Mouse (Mus musculus) forebrain, embryonic 12.5 days (tissue): ENCODE data around the gene Ggnbp2. TPM values are rescaled to one million over a fixed set of nuclear protein-coding genes. Genes with fewer than 3 reads are reported as not detected.

Experiments used
- ATAC-seq: fragments of 200-750 bp; cut with Nextera tagmentation; 2 replicates; pipeline ENCODE4 v1.8.0; 2017; ENCODE audit warnings: moderate TSS enrichment; ENCODE audit not compliant: low FRiP score
- H3K27ac ChIP-seq: fragments of 300-500 bp; sonication (generic); 2 replicates; pipeline ENCODE4 v1.5.1; 2016; ENCODE audit warnings: mild to moderate bottlenecking
- H3K27me3 ChIP-seq: fragments of 300-500 bp; sonication (generic); 2 replicates; pipeline ENCODE4 v1.6.1; 2016; ENCODE audit warnings: mild to moderate bottlenecking
- H3K36me3 ChIP-seq: fragments of 300-500 bp; sonication (generic); replicated peaks from 2 replicates; pipeline ENCODE4 v1.6.1; 2016; ENCODE audit warnings: mild to moderate bottlenecking
- H3K4me1 ChIP-seq: fragments of 300-500 bp; sonication (generic); 2 replicates; pipeline ENCODE4 v1.6.1; 2016
- H3K4me2 ChIP-seq: fragments of 300-500 bp; sonication (generic); 2 replicates; pipeline ENCODE4 v1.6.1; 2016; ENCODE audit warnings: mild to moderate bottlenecking, moderate library complexity
- H3K4me3 ChIP-seq: fragments of 300-500 bp; sonication (generic); replicated peaks from 2 replicates; pipeline ENCODE4 v1.5.1; 2016; ENCODE audit warnings: mild to moderate bottlenecking
- H3K9ac ChIP-seq: fragments of 300-500 bp; sonication (generic); 2 replicates; pipeline ENCODE4 v1.6.1; 2016; ENCODE audit warnings: mild to moderate bottlenecking
- H3K9me3 ChIP-seq: fragments of 300-500 bp; sonication (generic); 2 replicates; pipeline ENCODE4 v1.6.1; 2016
- WGBS: fragments of 180-500 bp; shearing (Covaris S2); methylation state at CpG from one replicate; pipeline ENCODE4 v1.1.7; 2016; 5-methylcytosine and 5-hydroxymethylcytosine counted together
- polyA plus RNA-seq: library from polyadenylated mRNA; unstranded; fragments of >200 nt; fragmentation: Nextera tagmentation; extraction: Ambion mirVana; gene quantifications from 2 replicates; pipeline ENCODE4 v1.2.1, GENCODE M21; 2016

Gene Ggnbp2
- polyA plus RNA-seq, 1 experiment from 2014 or later = 71.6 TPM

- H3K4me3 ChIP-seq = peak overlapping the region; percentile 56
- no peaks in the 10 kb centered on the region for H3K27me3 ChIP-seq
- peak overlapping the region; percentile 90 for H3K4me2 ChIP-seq
- H3K36me3 ChIP-seq = no peaks in the 10 kb centered on the region; the same call in 1 of the 2 replicates
- peak overlapping the region; percentile 38; the same call in 1 of the 2 replicates for H3K27ac ChIP-seq
- H3K4me1 ChIP-seq = peaks cover 16% of the 10 kb centered on the region
- under 1% methylated on average over 39 of the region's 39 CpGs for WGBS
- peak; percentile 45 for ATAC-seq
- peak overlapping the region; percentile 72 for H3K9ac ChIP-seq
- no peaks in the 10 kb centered on the region for H3K9me3 ChIP-seq
Measured at GRCm38 (mm10) chr11:84818085-84818960, 52.3 kb downstream of the Ggnbp2 start.

GRCm38 (mm10) chr11:84817362-84817761 lies 53.3 kb downstream of the Ggnbp2 start:
- Histone ChIP-seq H3K27ac (no peak overlapping the region), H3K9me3 (no peaks in the 10 kb centered on the region), H3K27me3 (no peaks in the 10 kb centered on the region), H3K4me2 (no peak overlapping the region), H3K9ac (no peak overlapping the region), H3K4me1 (peaks cover 16% of the 10 kb centered on the region), H3K36me3 (no peaks in the 10 kb centered on the region; the same call in 1 of the 2 replicates), H3K4me3 (no peak overlapping the region)
- WGBS = 81% methylated on average over 6 of the region's 6 CpGs
- no peak for ATAC-seq

GRCm38 (mm10) chr11:84813724-84814510 lies 56.7 kb downstream of the Ggnbp2 start:
- Histone ChIP-seq H3K4me1 (peaks cover 8% of the 10 kb centered on the region), H3K27ac (no peak overlapping the region), H3K27me3 (no peaks in the 10 kb centered on the region), H3K36me3 (no peaks in the 10 kb centered on the region), H3K9me3 (no peaks in the 10 kb centered on the region), H3K4me2 (no peak overlapping the region), H3K4me3 (no peak overlapping the region), H3K9ac (no peak overlapping the region)
- ATAC-seq = no peak; the same call in 1 of the 2 replicates
- 56% methylated on average over 13 of the region's 13 CpGs for WGBS

GRCm38 (mm10) chr11:84804373-84804772 lies 66.2 kb downstream of the Ggnbp2 start:
- no peak overlapping the region for H3K27ac ChIP-seq
- H3K4me3 ChIP-seq = no peak overlapping the region
- H3K9me3 ChIP-seq = no peaks in the 10 kb centered on the region
- WGBS = 94% methylated on average over 4 of the region's 4 CpGs
- peaks cover 9% of the 10 kb centered on the region for H3K27me3 ChIP-seq
- no peak overlapping the region for H3K4me2 ChIP-seq
- no peak overlapping the region for H3K9ac ChIP-seq
- ATAC-seq = no peak
- H3K36me3 ChIP-seq = no peaks in the 10 kb centered on the region
- no peaks in the 10 kb centered on the region for H3K4me1 ChIP-seq

- no peak overlapping the region for H3K4me3 ChIP-seq
- H3K4me2 ChIP-seq = no peak overlapping the region
- peaks cover 15% of the 10 kb centered on the region for H3K4me1 ChIP-seq
- WGBS = 18% methylated on average over 21 of the region's 21 CpGs
- peaks cover 51% of the 10 kb centered on the region for H3K27me3 ChIP-seq
- no peak overlapping the region for H3K9ac ChIP-seq
- H3K9me3 ChIP-seq = no peaks in the 10 kb centered on the region
- ATAC-seq = no peak
- no peaks in the 10 kb centered on the region for H3K36me3 ChIP-seq
- H3K27ac ChIP-seq = no peak overlapping the region
Measured at GRCm38 (mm10) chr11:84797627-84798353, 72.8 kb downstream of the Ggnbp2 start.

GRCm38 (mm10) chr11:84797026-84797425 lies 73.6 kb downstream of the Ggnbp2 start:
- no peaks in the 10 kb centered on the region for H3K36me3 ChIP-seq
- 0 out of 2 replicates have a peak overlapping the region, but pooled peaks have one; percentile 12 for H3K9ac ChIP-seq
- no peak overlapping the region; the same call in 1 of the 2 replicates for H3K27ac ChIP-seq
- ATAC-seq = 0 out of 2 replicates have a peak, but pooled peaks have one; percentile 21
- H3K4me1 ChIP-seq = peaks cover 15% of the 10 kb centered on the region
- WGBS = 32% methylated on average over 10 of the region's 10 CpGs
- H3K9me3 ChIP-seq = no peaks in the 10 kb centered on the region
- H3K27me3 ChIP-seq = peaks cover 59% of the 10 kb centered on the region
- H3K4me2 ChIP-seq = no peak overlapping the region
- no peak overlapping the region for H3K4me3 ChIP-seq

GRCm38 (mm10) chr11:84794496-84795113 lies 76.0 kb downstream of the Ggnbp2 start:
- peak; percentile 87 for ATAC-seq
- Histone ChIP-seq H3K4me1 (peaks cover 15% of the 10 kb centered on the region), H3K9ac (0 out of 2 replicates have a peak overlapping the region, but pooled peaks have one; percentile 1), H3K4me3 (no peak overlapping the region), H3K9me3 (no peaks in the 10 kb centered on the region), H3K36me3 (no peaks in the 10 kb centered on the region), H3K27ac (no peak overlapping the region), H3K4me2 (peak overlapping the region; percentile 37), H3K27me3 (peaks cover 71% of the 10 kb centered on the region)
- WGBS = 11% methylated on average over 17 of the region's 17 CpGs

- Histone ChIP-seq H3K36me3 (no peaks in the 10 kb centered on the region), H3K9me3 (no peaks in the 10 kb centered on the region), H3K4me3 (no peak overlapping the region), H3K9ac (no peak overlapping the region), H3K4me2 (no peak overlapping the region), H3K4me1 (peaks cover 18% of the 10 kb centered on the region), H3K27me3 (peaks cover 76% of the 10 kb centered on the region), H3K27ac (no peak overlapping the region)
- no peak for ATAC-seq
Measured at GRCm38 (mm10) chr11:84793545-84793944, 77.1 kb downstream of the Ggnbp2 start.

GRCm38 (mm10) chr11:84790383-84790782 lies 80.2 kb downstream of the Ggnbp2 start:
- H3K27ac ChIP-seq = no peak overlapping the region
- WGBS = 67% methylated on average over 6 of the region's 6 CpGs
- no peaks in the 10 kb centered on the region for H3K36me3 ChIP-seq
- H3K9ac ChIP-seq = no peak overlapping the region
- H3K27me3 ChIP-seq = peaks cover 59% of the 10 kb centered on the region
- H3K4me3 ChIP-seq = no peak overlapping the region
- peaks cover 8% of the 10 kb centered on the region for H3K4me1 ChIP-seq
- no peak for ATAC-seq
- H3K4me2 ChIP-seq = no peak overlapping the region
- no peaks in the 10 kb centered on the region for H3K9me3 ChIP-seq
